Mouse (Mus musculus) macrophage (primary cell): ENCODE data around the gene Dnajc27. TPM values are rescaled to one million over a fixed set of nuclear protein-coding genes. Genes with fewer than 3 reads are reported as not detected.

Experiments used
- H3K27ac ChIP-seq: fragments of 350-480 bp; formaldehyde crosslinking; 2 replicates; pipeline ENCODE4 v1.9.0; 2021
- H3K36me3 ChIP-seq: fragments of 350-480 bp; formaldehyde crosslinking; 2 replicates; pipeline ENCODE4 v1.9.0; 2021; ENCODE audit errors: inconsistent target
- H3K4me3 ChIP-seq: fragments of 350-480 bp; formaldehyde crosslinking; 2 replicates; pipeline ENCODE4 v1.9.0; 2021; ENCODE audit errors: inconsistent target
- H3K79me2 ChIP-seq: fragments of 350-480 bp; formaldehyde crosslinking; 2 replicates; pipeline ENCODE4 v1.9.0; 2021; ENCODE audit errors: inconsistent target
- WGBS: methylation state at CpG from one replicate; pipeline ENCODE4 v1.1.7; 2026; ENCODE audit warnings: inconsistent platforms; ENCODE audit not compliant: missing documents; 5-methylcytosine and 5-hydroxymethylcytosine counted together
- polyA plus RNA-seq: library from polyadenylated mRNA; stranded (reverse); fragments of 250-400 nt; gene quantifications from 3 replicates; pipeline ENCODE4 v1.2.4, GENCODE M21; 2018; ENCODE audit warnings: inconsistent platforms

Gene Dnajc27
- polyA plus RNA-seq, 1 experiment from 2014 or later, result 3.5 TPM

GRCm38 (mm10) chr12:4065944-4066343 is 16.4 kb upstream of the Dnajc27 start:
- H3K27ac ChIP-seq, result no peak overlapping the region
- no peaks in the 10 kb centered on the region for H3K79me2 ChIP-seq
- H3K36me3 ChIP-seq, result no peaks in the 10 kb centered on the region
- no peak overlapping the region for H3K4me3 ChIP-seq
- WGBS, result 88% methylated on average over 8 of the region's 8 CpGs

GRCm38 (mm10) chr12:4066681-4067459 is 15.5 kb upstream of the Dnajc27 start:
- WGBS, result 92% methylated on average over 6 of the region's 6 CpGs
- no peaks in the 10 kb centered on the region for H3K79me2 ChIP-seq
- no peaks in the 10 kb centered on the region for H3K36me3 ChIP-seq
- no peak overlapping the region for H3K4me3 ChIP-seq
- H3K27ac ChIP-seq, result no peak overlapping the region

- Histone ChIP-seq H3K27ac (no peak overlapping the region), H3K79me2 (no peaks in the 10 kb centered on the region), H3K36me3 (no peaks in the 10 kb centered on the region), H3K4me3 (no peak overlapping the region)
- 88% methylated on average over 4 of the region's 4 CpGs for WGBS
Observed at GRCm38 (mm10) chr12:4068551-4068950, 13.8 kb upstream of the Dnajc27 start.

DNA sequence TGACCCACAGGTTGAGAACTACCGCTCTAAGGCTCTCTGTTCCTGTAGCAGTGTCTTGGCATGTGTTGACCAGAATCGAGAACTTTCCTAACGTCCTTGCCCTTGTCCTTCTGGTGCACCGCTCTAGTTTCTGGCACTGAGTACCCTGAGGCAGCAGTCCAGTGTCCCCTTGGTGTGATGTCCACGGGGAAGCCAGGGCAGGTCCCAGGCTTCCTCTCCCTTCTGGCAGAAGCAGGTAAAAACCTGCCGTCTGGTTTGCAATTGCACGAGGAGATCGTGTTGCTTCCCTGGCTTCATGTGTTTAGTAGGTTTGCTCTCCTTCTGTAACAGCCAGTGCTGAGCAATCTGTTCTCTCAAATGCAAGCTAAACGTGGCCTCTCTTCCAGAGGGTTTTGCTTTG is 10.7 kb upstream of the Dnajc27 start:
- H3K79me2 ChIP-seq, result no peaks in the 10 kb centered on the region
- no peaks in the 10 kb centered on the region for H3K36me3 ChIP-seq
- no peak overlapping the region for H3K27ac ChIP-seq
- WGBS, result 91% methylated on average over 8 of the region's 9 CpGs
- no peak overlapping the region for H3K4me3 ChIP-seq

DNA sequence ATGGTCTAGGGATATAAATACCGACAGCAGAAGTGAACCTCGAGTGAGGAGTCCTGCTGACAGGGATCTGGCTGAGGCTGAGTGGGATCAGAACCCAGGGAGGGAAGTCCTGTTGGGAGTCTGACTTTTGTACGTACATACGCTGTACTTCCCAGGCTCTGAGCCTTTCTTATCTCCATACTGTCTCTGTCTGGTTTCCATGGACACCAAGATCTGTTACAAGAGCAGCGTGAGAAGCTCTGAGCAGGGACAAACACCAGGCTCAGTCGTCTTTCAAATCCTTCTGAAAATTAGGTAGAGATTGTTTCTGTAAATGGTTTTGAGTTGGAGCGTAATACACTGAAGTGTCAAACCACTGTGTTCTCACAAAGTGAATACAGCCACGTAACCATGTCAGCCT is 7.0 kb upstream of the Dnajc27 start:
- no peaks in the 10 kb centered on the region for H3K79me2 ChIP-seq
- no peak overlapping the region for H3K27ac ChIP-seq
- H3K36me3 ChIP-seq, result no peaks in the 10 kb centered on the region
- 91% methylated on average over 8 of the region's 8 CpGs for WGBS
- no peak overlapping the region for H3K4me3 ChIP-seq

DNA sequence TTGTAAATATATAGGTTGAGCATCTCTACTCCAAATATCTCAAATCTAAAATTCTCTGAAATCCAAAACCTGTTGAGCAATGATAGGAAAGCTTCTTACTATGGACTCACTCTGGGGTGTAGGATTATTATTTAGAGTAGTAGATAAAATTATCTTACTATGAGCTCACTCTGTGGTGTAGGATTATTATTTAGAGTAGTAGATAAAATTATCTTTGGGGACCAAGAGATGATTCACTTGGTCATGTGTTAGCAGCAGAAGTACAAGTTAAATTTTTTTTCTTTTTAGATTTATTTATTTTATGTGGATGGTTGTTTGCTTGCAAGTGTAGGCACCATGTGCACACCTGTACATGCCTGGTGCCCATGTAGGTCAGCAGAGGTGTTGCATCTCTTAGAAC is 6.0 kb upstream of the Dnajc27 start:
- Histone ChIP-seq H3K4me3 (no peak overlapping the region), H3K79me2 (no peaks in the 10 kb centered on the region), H3K27ac (no peak overlapping the region)

DNA sequence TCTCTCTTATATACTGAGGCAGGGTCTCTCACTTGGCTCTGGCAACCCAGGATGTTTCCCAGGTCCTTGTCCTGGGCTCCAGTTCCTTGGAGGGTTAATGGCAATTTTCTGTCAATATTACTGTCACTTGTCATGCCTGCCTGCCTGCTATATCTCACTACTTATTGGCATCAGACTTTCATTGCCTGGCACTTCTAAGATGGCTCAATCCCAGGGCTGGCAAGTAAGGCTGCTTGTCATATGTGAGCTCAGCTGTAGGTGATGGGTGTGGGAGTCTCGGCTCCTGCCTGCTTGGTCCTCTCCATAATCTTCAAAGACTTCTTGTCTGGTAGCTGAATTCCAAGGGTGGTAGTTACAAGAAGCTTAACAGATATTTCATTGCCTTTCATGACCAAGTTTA is 4.3 kb upstream of the Dnajc27 start:
- Histone ChIP-seq H3K4me3 (no peak overlapping the region), H3K36me3 (no peaks in the 10 kb centered on the region), H3K27ac (no peak overlapping the region), H3K79me2 (no peaks in the 10 kb centered on the region; the same call in 1 of the 2 replicates)
- 69% methylated on average over 1 of the region's 1 CpGs for WGBS

More for the DNA sequence above, 6.0 kb upstream of the Dnajc27 start:
- H3K36me3 ChIP-seq, result no peaks in the 10 kb centered on the region

DNA sequence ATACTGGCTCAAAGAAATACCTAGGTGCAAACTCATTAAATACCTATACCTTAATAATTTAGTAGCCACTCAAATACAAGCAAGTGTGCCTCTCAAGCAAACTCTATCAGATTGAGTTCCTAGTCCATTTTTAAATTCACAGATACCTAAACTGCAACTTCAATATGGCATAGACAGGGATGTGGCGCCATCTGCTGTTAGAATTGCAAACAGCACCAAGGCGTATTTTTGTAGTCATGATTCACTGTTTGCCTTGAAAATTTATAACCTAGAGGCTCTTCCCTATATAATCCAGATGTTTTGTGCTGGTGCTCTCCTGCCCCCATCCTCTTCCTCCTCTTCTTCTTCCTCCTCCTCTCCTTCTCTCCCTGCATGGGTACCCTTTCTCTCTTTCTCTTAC is 2.1 kb upstream of the Dnajc27 start:
- no peak overlapping the region for H3K4me3 ChIP-seq
- no peaks in the 10 kb centered on the region; the same call in 1 of the 2 replicates for H3K79me2 ChIP-seq
- WGBS, result 0% methylated on average over 2 of the region's 2 CpGs
- no peak overlapping the region for H3K27ac ChIP-seq
- H3K36me3 ChIP-seq, result no peaks in the 10 kb centered on the region

- Histone ChIP-seq H3K79me2 (no peaks in the 10 kb centered on the region; the same call in 1 of the 2 replicates), H3K27ac (no peak overlapping the region), H3K36me3 (peaks cover 15% of the 10 kb centered on the region; the same call in 1 of the 2 replicates), H3K4me3 (0 out of 2 replicates have a peak overlapping the region, but pooled peaks have one; percentile 40)
- WGBS, result 72% methylated on average over 8 of the region's 8 CpGs
Observed at GRCm38 (mm10) chr12:4083441-4083840, 1.1 kb downstream of the Dnajc27 start.

DNA sequence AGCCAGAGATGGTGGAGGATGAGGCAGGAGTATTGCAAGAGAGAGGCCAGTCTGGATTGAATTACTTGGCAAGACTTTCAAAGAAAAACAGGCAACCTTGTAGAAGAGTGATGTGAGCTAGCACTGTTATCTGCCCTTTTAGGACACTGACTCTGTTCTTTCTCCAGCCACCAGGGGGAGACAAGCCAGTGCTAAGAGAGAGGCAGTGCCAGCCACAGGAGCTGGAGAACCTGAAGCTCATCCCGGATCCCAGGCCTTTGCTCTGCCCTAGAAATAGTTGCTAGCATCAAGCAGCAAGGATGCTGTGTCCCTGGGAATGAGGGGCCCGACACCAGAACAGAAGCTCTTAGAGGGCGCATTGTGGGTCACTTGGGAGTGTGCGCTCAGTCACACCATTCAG is 25.0 kb downstream of the Dnajc27 start:
- Histone ChIP-seq H3K27ac (no peak overlapping the region), H3K4me3 (no peak overlapping the region), H3K79me2 (no peaks in the 10 kb centered on the region), H3K36me3 (no peaks in the 10 kb centered on the region; the same call in 1 of the 2 replicates)
- 63% methylated on average over 3 of the region's 4 CpGs for WGBS

DNA sequence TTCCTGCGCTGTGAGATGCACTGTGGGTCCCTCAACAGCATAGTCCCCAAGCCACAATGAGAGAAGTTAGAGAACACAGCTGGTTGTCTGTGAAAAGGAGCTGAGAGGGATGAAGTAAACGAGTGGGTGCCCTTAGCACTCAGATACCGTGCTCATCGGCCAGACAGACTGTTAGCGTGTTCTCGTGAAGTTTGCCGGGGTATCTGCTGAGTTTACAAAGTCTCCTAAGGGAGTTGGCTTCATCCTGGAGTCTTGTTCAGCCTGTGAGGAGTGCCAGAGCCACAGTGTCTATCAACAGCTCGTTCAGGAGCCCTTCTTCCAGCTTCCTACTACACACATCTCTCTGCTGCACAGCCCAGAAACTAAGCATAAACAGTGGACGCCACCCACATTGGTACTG is 33.7 kb downstream of the Dnajc27 start:
- Histone ChIP-seq H3K4me3 (no peak overlapping the region), H3K79me2 (no peaks in the 10 kb centered on the region), H3K36me3 (no peaks in the 10 kb centered on the region), H3K27ac (no peak overlapping the region)
- 81% methylated on average over 9 of the region's 9 CpGs for WGBS

DNA sequence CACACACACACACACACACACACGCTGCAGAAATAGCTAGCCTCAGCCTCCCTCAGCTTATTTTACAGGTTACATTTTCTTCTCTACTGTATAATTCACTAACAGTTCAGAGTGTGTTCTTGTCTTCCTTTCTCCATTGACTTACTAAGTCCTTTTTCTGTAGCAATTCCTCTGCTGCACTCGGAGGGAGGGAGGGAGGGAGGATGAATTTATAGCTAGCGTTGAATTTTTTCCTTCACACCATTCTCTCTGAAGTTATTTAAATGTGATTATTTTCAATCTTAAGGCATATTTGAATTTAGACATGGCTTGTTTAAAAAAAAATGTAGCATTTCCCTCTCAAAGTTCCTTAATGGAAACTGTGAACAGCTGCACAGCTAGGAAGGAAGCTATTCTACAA is 34.8 kb downstream of the Dnajc27 start:
- H3K27ac ChIP-seq, result no peak overlapping the region

DNA sequence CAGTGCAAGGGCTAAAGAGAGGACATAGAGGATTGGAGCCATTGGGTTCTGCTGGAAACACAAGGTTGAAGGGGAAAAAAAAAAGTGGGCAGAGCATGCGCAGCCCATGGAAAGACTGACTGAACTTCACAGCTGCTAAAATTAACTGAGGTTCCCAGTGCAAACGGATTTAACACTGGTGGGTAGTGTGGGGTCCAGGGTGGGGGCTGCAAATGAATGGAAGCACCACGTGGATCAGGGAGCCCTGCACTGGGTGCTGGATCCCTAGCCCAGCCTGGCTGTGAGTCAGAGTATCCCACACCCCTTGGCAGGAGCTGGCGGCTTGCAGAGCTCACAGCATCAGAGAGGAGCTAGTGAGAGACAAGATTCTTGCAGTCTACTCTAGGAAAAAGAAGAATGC is 35.2 kb downstream of the Dnajc27 start:
- no peaks in the 10 kb centered on the region for H3K79me2 ChIP-seq
- WGBS, result 90% methylated on average over 4 of the region's 4 CpGs
- H3K36me3 ChIP-seq, result no peaks in the 10 kb centered on the region
- H3K4me3 ChIP-seq, result no peak overlapping the region
- no peak overlapping the region for H3K27ac ChIP-seq

More for the DNA sequence above, 34.8 kb downstream of the Dnajc27 start:
- H3K4me3 ChIP-seq, result no peak overlapping the region
- H3K36me3 ChIP-seq, result no peaks in the 10 kb centered on the region
- WGBS, result 92% methylated on average over 3 of the region's 3 CpGs
- no peaks in the 10 kb centered on the region for H3K79me2 ChIP-seq

DNA sequence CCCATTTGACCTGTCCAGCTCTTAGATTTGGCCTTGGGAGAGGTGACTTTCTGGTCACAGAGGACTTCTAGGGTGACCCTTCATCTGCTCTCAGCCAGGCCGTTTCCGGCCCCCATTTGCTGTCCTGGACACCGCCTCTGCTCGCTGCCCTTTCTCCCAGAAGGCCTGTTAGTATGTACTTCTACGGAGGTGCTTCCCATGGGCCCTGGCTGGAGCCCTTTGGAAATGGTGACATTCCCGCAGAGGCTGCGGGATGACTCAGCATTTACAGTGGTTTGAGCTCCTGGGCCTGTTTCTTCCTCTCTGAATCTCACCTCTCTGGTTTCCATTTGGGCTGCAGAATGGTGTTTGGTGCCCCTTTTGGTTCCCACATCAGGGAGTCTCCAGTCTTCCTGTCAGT is 45.0 kb downstream of the Dnajc27 start:
- Histone ChIP-seq H3K27ac (no peak overlapping the region), H3K36me3 (no peaks in the 10 kb centered on the region), H3K79me2 (no peaks in the 10 kb centered on the region), H3K4me3 (no peak overlapping the region)
- WGBS, result 91% methylated on average over 7 of the region's 7 CpGs

DNA sequence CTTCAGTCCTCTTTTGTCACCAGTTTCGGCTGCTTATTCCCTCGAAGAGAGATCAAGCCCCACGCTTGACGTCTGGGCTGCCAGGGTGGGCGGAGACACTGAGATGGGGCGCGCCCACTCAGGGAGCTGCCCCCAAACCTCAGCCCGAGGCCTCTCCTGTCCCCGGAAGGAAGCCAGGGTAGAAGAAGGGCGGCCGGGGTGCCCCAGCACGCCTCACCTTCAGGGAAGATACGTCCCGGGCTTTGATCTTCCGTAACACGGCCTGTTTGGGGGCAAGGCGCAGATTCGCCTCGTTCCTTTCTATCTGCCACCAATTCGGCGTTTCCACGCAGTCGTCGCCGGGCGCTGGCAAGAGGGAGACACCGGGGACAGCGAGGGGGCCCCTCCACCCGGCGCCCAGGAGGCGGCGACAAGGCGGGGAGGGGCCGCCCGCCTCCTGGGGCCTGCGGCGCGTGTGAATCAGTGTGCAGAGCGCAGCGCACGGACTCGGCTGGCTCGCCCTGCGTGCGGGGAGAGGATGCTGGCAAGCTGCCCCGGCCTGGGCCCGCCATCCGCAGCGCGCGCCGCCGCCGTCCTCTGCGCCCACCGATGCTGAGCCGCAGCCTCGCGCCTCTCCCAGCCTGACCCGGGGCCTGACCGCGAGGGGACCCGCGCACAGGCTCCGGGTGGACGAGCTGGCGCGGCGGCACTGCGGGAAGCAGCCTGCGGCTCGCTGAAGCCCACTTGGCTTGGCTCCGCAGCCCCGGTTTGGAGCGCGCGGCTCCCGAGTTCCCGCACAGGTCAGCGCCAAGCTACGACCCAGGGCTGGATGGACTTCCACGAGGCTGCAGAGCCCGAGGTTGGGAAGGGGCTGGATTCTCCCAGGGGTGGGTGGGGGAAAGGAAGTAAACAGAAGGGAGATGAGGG is 50.8 kb downstream of the Dnajc27 start, which contains the start of gene Adcy3:
Gene Adcy3 (plus strand): TSS at position 163 of the 906 bp plus-strand sequence.
- WGBS, result 4% methylated on average over 78 of the region's 83 CpGs
- no peak within 1 kb of the TSS for H3K27ac ChIP-seq
- no peaks in the 10 kb centered on the region for H3K79me2 ChIP-seq
- no peak within 1 kb of the TSS; the same call in 1 of the 2 replicates for H3K4me3 ChIP-seq
- no peaks in the 10 kb centered on the region for H3K36me3 ChIP-seq
